Mouse (Mus musculus): ENCODE measurements around the gene Meig1.

DNA sequence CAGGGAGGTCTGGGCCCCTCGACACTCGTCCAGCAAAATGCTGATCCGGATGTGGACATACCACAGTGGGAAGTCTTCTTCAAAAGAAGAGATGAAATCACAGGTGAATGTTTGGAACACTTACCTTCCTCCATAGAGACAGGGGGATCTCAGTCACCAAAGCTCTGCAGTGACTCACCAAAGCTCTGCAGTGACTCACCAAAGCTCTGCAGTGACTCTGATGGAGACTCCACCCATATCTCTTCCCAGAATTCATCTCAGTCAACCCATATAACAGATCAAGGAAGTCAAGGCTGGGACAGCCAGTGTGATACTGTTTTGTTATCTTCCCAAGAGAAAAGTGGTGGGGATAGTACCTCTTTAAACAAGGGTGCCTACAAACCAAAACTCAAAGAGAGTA, 30.6 kb upstream of the Meig1 start:
- TF ChIP-seq CTCF (IDR thresholded peaks at IDR 0.05; ENCODE audit: insufficient read depth, low read depth, low read length) (no peak), POLR2A (IDR thresholded peaks at IDR 0.05; ENCODE audit: insufficient read depth, low read depth, low read length) (no peak)

All from olfactory bulb, adult 2 months (tissue).